Mouse (Mus musculus) spleen, adult 2 months (tissue): ENCODE data around the gene Heatr6. TPM values are rescaled to one million over a fixed set of nuclear protein-coding genes. Genes with fewer than 3 reads are reported as not detected.

Experiments used
- DNase-seq, 2 experiments: peaks; one replicate each; pipeline versions ENCODE4 v3.0.0 to v3.0.0-alpha.2; 2012 to 2021; ENCODE audit warnings: low spot score in 2 of 2, low read depth in 1 of 2
- H3K27ac ChIP-seq: fragments of 200-500 bp; 2 replicates; pipeline ENCODE4 v1.5.1; 2012; ENCODE audit warnings: low read length, inconsistent platforms; ENCODE audit not compliant: insufficient read depth
- H3K27me3 ChIP-seq: fragments of 200-500 bp; 2 replicates; pipeline ENCODE4 v1.6.1; 2012; ENCODE audit warnings: mild to moderate bottlenecking, moderate library complexity, low read length, inconsistent platforms; ENCODE audit not compliant: control insufficient read depth, insufficient read depth
- H3K36me3 ChIP-seq: fragments of 200-500 bp; 2 replicates; pipeline ENCODE4 v1.6.1; 2012; ENCODE audit warnings: mild to moderate bottlenecking, low read length, inconsistent platforms; ENCODE audit not compliant: control insufficient read depth, insufficient read depth
- H3K4me1 ChIP-seq: fragments of 200-500 bp; 2 replicates; pipeline ENCODE4 v1.6.1; 2011; ENCODE audit warnings: inconsistent platforms; ENCODE audit not compliant: control insufficient read depth, insufficient read depth, insufficient read length
- H3K4me3 ChIP-seq: fragments of 200-500 bp; 2 replicates; pipeline ENCODE4 v1.5.1; 2011; ENCODE audit warnings: mild to moderate bottlenecking, inconsistent platforms; ENCODE audit not compliant: insufficient read depth, insufficient read length; ENCODE audit errors: extremely low read depth
- CTCF ChIP-seq: fragments of 200-500 bp; IDR thresholded peaks from 2 replicates; pipeline ENCODE4 v1.5.1; 2011; ENCODE audit warnings: mild to moderate bottlenecking, inconsistent platforms; ENCODE audit not compliant: insufficient read depth, insufficient read length, insufficient replicate concordance; ENCODE audit errors: extremely low read depth
- POLR2A ChIP-seq: fragments of 200-500 bp; IDR thresholded peaks from 2 replicates; pipeline ENCODE4 v1.6.1; 2011; ENCODE audit warnings: low read depth, low read length, inconsistent platforms
- WGBS: fragments of 180-500 bp; shearing (Covaris S2); methylation state at CpG from one replicate; pipeline ENCODE4 v1.1.7; 2018; 5-methylcytosine and 5-hydroxymethylcytosine counted together
- polyA plus RNA-seq: library from polyadenylated mRNA; depleted of rRNA; stranded (reverse); fragments of >200 nt; gene quantifications from 2 replicates; pipeline ENCODE4 v1.2.3, GENCODE M21; 2012

The Heatr6 gene
- polyA plus RNA-seq, 1 experiment = 18.2 TPM

DNA sequence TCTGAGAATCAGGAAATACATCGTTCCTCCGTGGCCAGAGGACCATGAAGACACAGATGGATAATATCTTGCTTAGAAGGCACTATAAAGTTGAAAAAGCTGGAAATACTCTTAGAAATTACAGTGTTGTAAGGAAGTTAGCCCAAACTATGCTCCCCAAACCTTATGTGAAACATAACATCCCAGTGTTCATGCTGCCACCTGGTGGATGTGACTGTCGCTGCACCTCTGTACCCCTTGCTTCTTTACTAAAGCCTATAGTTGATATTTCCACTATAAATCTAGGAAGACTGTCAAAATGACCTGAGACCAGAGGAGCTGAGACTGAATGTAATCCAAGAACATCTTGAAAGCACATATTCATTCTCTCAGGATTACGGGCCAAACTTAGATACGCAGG lies 14.3 kb upstream of the Heatr6 start:
- Histone ChIP-seq H3K27me3 (no peaks in the 10 kb centered on the region), H3K27ac (no peak overlapping the region), H3K36me3 (no peaks in the 10 kb centered on the region), H3K4me1 (peaks cover 40% of the 10 kb centered on the region), H3K4me3 (no peak overlapping the region)
- peak; percentile 70; the same call in 1 of the 2 replicates for TF ChIP-seq CTCF
- TF ChIP-seq POLR2A = no peak
- DNase-seq = peak; percentile 57 to 81
- 29% methylated on average over 5 of the region's 5 CpGs for whole genome bisulfite sequencing

DNA sequence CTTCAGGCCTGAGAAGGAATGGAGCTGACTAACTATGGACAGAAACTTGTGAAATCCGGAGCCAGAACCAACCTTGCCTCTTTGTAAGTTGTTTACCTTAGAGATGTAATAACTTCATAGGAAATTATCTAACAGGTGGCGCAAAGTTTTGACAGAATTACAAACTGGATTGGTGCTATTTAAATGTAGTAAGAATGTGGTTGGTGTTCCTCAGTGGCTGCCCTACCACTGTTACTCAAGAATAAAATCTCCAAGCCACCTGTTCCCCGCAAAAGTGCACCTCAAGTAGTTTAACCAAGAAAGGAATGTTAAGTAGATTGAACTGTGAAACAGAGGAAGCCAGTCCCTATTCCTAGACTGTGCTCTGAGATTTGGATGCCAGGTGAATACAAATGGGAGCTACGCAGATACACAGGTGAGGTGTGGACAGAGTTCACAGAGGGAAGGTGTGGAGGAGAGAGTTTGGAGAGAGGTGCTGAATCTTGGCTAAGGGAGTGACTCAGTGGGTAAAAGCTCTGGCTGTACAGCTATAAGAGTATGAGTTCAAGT lies 13.0 kb upstream of the Heatr6 start:
- DNase-seq = no peak
- WGBS = 85% methylated on average over 4 of the region's 4 CpGs
- H3K27ac ChIP-seq = no peak overlapping the region
- no peaks in the 10 kb centered on the region for H3K36me3 ChIP-seq
- TF ChIP-seq POLR2A (no peak), CTCF (no peak)
- peaks cover 47% of the 10 kb centered on the region for H3K4me1 ChIP-seq
- H3K4me3 ChIP-seq = no peak overlapping the region
- no peaks in the 10 kb centered on the region for H3K27me3 ChIP-seq

DNA sequence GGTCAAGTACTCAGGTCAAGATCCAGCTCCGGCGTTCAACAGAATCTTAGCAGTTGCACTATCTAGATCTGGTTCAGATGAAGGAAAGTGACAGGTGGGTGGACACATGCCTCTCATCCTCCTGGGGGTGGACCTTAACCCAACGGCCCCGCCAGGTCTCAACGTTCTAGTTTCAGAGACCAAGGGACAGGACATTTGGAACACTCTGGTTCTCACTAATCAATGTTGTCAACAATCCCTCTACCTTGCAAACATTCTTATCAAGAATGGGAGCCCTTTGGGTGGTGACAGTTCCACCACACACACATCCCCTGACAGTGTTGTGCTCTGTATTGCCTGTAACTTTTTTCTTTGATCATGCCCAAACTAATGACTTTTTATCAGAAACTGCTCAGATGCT lies 11.7 kb upstream of the Heatr6 start:
- TF ChIP-seq CTCF (no peak), POLR2A (no peak)
- Histone ChIP-seq H3K27me3 (no peaks in the 10 kb centered on the region), H3K27ac (no peak overlapping the region; the same call in 1 of the 2 replicates), H3K4me1 (peaks cover 49% of the 10 kb centered on the region), H3K36me3 (no peaks in the 10 kb centered on the region), H3K4me3 (no peak overlapping the region)
- no peak for DNase-seq
- 81% methylated on average over 5 of the region's 5 CpGs for WGBS

DNA sequence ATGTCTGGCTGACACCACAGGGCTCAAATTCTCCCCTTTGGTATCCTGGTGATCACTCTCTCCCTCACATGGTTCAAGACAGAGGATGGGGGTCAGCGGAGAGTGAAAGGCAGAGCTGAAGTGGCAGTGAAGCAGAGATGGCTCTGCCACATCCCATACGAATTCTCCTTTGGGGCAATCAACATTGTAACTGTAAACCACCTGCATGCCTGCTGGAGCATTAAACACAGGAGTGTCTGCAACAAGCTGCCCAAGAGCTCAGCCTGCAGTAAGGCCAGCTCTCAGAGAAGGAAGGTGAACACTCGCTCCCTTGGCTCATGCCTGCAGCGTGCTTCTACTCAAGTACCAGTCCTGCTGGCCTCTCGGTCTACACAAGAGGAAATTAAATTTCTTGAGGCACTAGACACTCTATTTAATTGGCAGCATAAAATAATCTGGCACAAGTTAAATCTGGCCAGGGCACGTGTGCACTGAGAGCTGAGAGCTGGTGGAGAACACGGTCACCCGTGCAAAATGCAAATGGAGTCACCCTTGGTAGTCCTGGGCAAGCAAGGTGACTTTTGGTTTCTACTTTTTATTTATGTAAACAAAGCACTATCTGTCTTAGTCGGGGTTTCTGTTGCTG lies 10.7 kb upstream of the Heatr6 start:
- Histone ChIP-seq H3K36me3 (no peaks in the 10 kb centered on the region), H3K4me3 (no peak overlapping the region), H3K27ac (peak overlapping the region; percentile 81), H3K4me1 (peaks cover 49% of the 10 kb centered on the region), H3K27me3 (no peaks in the 10 kb centered on the region)
- TF ChIP-seq POLR2A (no peak), CTCF (no peak)
- WGBS = 36% methylated on average over 9 of the region's 9 CpGs
- peak in 1 of 2 experiments; percentile 38 for DNase-seq

DNA sequence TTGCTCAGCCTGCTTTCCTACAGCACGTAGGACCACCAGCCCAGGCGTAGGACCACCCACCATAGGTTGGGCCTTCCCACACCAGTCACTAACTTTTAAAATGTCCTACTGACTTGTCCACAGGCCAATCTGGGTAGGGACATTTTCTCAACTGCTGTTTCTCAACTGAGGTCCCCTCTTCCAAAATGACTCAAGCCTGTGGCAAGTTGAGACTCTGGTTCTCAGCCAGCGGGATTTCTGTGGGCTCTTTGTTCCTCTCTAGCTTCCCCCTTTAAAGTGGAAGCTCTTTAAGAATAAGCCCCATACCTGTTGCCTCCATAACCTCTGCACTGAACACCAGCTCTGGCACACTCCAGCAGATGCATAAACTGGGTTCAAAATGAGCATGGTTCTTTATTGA lies 10.0 kb upstream of the Heatr6 start:
- H3K4me1 ChIP-seq = peaks cover 45% of the 10 kb centered on the region
- 76% methylated on average over 3 of the region's 3 CpGs for WGBS
- H3K4me3 ChIP-seq = no peak overlapping the region
- H3K27me3 ChIP-seq = no peaks in the 10 kb centered on the region
- H3K27ac ChIP-seq = peak overlapping the region; percentile 81
- no peak for DNase-seq
- TF ChIP-seq CTCF (no peak), POLR2A (no peak)
- H3K36me3 ChIP-seq = no peaks in the 10 kb centered on the region

DNA sequence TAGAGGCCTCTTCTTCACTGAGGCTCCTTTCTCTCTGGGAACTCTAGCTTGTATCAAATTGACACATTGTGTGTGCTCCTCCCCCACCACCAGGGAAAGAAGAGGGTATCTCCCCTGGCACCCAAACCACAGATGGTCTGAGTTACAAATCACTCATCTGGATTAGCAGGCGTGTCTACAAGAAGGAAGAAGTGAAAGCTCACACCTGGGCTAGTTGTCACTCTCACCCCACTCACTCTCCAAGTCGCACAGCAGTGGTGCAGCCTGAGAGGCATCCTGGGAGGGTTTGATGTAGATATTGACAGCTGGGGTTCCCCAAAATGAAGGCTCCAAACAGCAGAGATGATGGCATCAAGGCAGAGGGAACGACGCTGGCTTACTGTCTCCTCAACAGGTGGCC lies 7.3 kb upstream of the Heatr6 start:
- H3K4me3 ChIP-seq = no peak overlapping the region
- H3K4me1 ChIP-seq = peaks cover 41% of the 10 kb centered on the region
- peak overlapping the region; percentile 80 for H3K27ac ChIP-seq
- no peaks in the 10 kb centered on the region for H3K36me3 ChIP-seq
- H3K27me3 ChIP-seq = no peaks in the 10 kb centered on the region
- DNase-seq = peak; percentile 73 to 82
- TF ChIP-seq CTCF (no peak), POLR2A (no peak)
- WGBS = 17% methylated on average over 4 of the region's 4 CpGs

DNA sequence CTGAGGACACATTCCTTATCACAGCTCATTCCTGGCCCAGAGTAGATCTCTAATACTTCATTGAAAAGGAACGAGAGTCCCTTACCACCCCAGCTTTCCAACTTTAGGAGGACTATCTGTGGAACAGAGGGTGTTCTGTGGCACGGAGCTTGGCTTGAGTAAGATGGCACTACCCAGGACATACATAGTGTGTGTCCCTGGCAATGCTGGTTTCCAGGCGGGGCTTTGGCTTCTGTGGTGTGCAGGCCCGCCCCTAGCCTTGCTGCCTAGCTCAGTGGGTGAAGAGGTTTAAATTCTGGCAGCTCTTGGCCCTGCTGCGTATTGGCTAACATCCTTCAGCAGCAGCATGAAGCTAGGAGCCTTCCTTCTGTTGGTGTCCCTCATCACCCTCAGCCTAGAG lies 6.8 kb upstream of the Heatr6 start, which contains the start of gene Wfdc21:
Gene Wfdc21, plus strand, starts transcription at position 260 of the 400 bp plus-strand sequence.
- 76% methylated on average over 5 of the region's 5 CpGs for WGBS
- Histone ChIP-seq H3K27me3 (no peaks in the 10 kb centered on the region), H3K27ac (peak within 1 kb of the TSS; percentile 80), H3K36me3 (no peaks in the 10 kb centered on the region), H3K4me1 (peaks cover 40% of the 10 kb centered on the region), H3K4me3 (no peak within 1 kb of the TSS)
- DNase-seq = no peak
- no peak for TF ChIP-seq POLR2A
- no peak for TF ChIP-seq CTCF
